11 mouse cellular contexts compared by ENCODE assay signal in the genomic region with DNA sequence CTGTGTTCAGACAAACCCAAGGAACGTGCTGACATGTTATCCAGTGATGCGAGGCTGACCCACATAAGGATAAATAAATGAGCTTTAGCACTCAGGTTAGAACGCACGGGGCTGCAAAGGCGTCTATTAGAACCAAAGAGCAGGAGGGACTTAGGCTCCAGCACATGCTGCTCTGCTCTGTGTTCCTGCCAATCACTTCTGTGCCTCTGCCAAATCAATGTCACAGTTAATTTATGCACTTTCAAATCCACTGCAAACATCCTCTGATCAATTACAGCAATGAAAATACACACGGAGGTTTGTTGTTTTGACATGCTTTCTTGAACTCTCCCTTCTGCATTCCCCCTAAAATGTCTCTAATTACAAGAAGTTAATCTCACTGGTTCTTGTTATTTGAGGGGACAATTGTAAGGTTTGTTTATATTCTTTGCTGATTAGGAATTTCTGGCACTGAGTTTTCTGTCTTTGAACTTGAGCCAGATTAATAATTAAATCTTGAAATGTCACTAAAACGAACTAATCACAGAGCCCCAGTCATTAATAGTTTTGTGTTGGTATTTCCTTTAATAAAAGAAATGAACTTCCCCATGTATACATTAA. TPM values are rescaled to one million over a fixed set of nuclear protein-coding genes. Genes with fewer than 3 reads are reported as not detected.
DNase-seq lines count a peak whose midpoint lies in the region; ATAC-seq lines count a peak whose summit lies in the region.
"Had no signal": no experiment of that assay in that cellular context is flagged by ENCODE, and none has a peak within 500 bp of the region (broad histone marks: within the 10 kb centered on the region; RNA-seq: fewer than 3 reads in every experiment).

No protein-coding gene starts in this region.

- H3K4me1 ChIP-seq in hindbrain, embryonic 13.5 days (replicated peaks), result peaks cover 19% of the 10 kb centered on the region
- peaks cover 15% of the 10 kb centered on the region for H3K4me1 ChIP-seq in hindbrain, embryonic 12.5 days
- H3K4me1 ChIP-seq in neural tube, embryonic 14.5 days (ENCODE audit: control insufficient read depth, insufficient read depth, low read length), result no peaks in the 10 kb centered on the region
- no peaks in the 10 kb centered on the region for H3K4me1 ChIP-seq in neural tube, embryonic 15.5 days
- peaks cover 21% of the 10 kb centered on the region for H3K4me1 ChIP-seq in kidney, embryonic 16.5 days (ENCODE audit: insufficient read depth, low read length)
- H3K4me1 ChIP-seq in heart, embryonic 12.5 days (replicated peaks), result peaks cover 8% of the 10 kb centered on the region; the same call in 1 of the 2 replicates
- H3K4me1 ChIP-seq in intestine, embryonic 15.5 days (replicated peaks), result peaks cover 7% of the 10 kb centered on the region; the same call in 1 of the 2 replicates

- no peak overlapping the region for H3K4me2 ChIP-seq in hindbrain, embryonic 13.5 days
- no peak overlapping the region for H3K4me2 ChIP-seq in hindbrain, embryonic 12.5 days (replicated peaks)
- no peak overlapping the region for H3K4me2 ChIP-seq in neural tube, embryonic 14.5 days (ENCODE audit: low read depth, low read length)
- no peak overlapping the region for H3K4me2 ChIP-seq in neural tube, embryonic 15.5 days
- no peak overlapping the region; the same call in 1 of the 2 replicates for H3K4me2 ChIP-seq in kidney, embryonic 16.5 days (replicated peaks; ENCODE audit: low read depth, low read length)
- no peak overlapping the region for H3K4me2 ChIP-seq in heart, embryonic 12.5 days
- H3K4me2 ChIP-seq in intestine, embryonic 15.5 days (replicated peaks), result no peak overlapping the region

- no peaks in the 10 kb centered on the region for H3K27me3 ChIP-seq in hindbrain, embryonic 13.5 days
- H3K27me3 ChIP-seq in hindbrain, embryonic 12.5 days, result no peaks in the 10 kb centered on the region
- H3K27me3 ChIP-seq in neural tube, embryonic 14.5 days (ENCODE audit: control insufficient read depth, insufficient read depth, low read length), result no peaks in the 10 kb centered on the region
- no peaks in the 10 kb centered on the region for H3K27me3 ChIP-seq in neural tube, embryonic 15.5 days (replicated peaks)
- no peaks in the 10 kb centered on the region for H3K27me3 ChIP-seq in kidney, embryonic 16.5 days (ENCODE audit: insufficient read depth, low read length)
- no peaks in the 10 kb centered on the region for H3K27me3 ChIP-seq in heart, embryonic 12.5 days (replicated peaks)
- no peaks in the 10 kb centered on the region for H3K27me3 ChIP-seq in intestine, embryonic 15.5 days (replicated peaks)

- 36% methylated on average over 7 of the region's 7 CpGs for WGBS in hindbrain, embryonic 13.5 days
- 42% methylated on average over 7 of the region's 7 CpGs for WGBS in hindbrain, embryonic 12.5 days
- WGBS in neural tube, embryonic 14.5 days, result 45% methylated on average over 7 of the region's 7 CpGs
- WGBS in neural tube, embryonic 15.5 days, result 52% methylated on average over 7 of the region's 7 CpGs
- WGBS in kidney, embryonic 16.5 days, result 36% methylated on average over 7 of the region's 7 CpGs
- WGBS in heart, embryonic 12.5 days, result 67% methylated on average over 7 of the region's 7 CpGs
- WGBS in intestine, embryonic 15.5 days, result 59% methylated on average over 7 of the region's 7 CpGs

- no peak overlapping the region for H3K4me3 ChIP-seq in hindbrain, embryonic 13.5 days
- no peak overlapping the region for H3K4me3 ChIP-seq in hindbrain, embryonic 12.5 days
- H3K4me3 ChIP-seq in neural tube, embryonic 14.5 days (ENCODE audit: low read depth, low read length), result no peak overlapping the region
- H3K4me3 ChIP-seq in neural tube, embryonic 15.5 days (replicated peaks), result no peak overlapping the region
- H3K4me3 ChIP-seq in kidney, embryonic 16.5 days (ENCODE audit: low read length), result no peak overlapping the region
- no peak overlapping the region for H3K4me3 ChIP-seq in heart, embryonic 12.5 days
- no peak overlapping the region for H3K4me3 ChIP-seq in intestine, embryonic 15.5 days (replicated peaks)

- H3K9me3 ChIP-seq in hindbrain, embryonic 13.5 days, result no peaks in the 10 kb centered on the region
- no peaks in the 10 kb centered on the region for H3K9me3 ChIP-seq in hindbrain, embryonic 12.5 days (replicated peaks)
- no peaks in the 10 kb centered on the region for H3K9me3 ChIP-seq in neural tube, embryonic 14.5 days (ENCODE audit: control insufficient read depth, low read length)
- H3K9me3 ChIP-seq in neural tube, embryonic 15.5 days (replicated peaks), result no peaks in the 10 kb centered on the region
- H3K9me3 ChIP-seq in kidney, embryonic 16.5 days (ENCODE audit: low read length), result no peaks in the 10 kb centered on the region
- H3K9me3 ChIP-seq in heart, embryonic 12.5 days (replicated peaks), result no peaks in the 10 kb centered on the region
- H3K9me3 ChIP-seq in intestine, embryonic 15.5 days, result no peaks in the 10 kb centered on the region

- H3K27ac ChIP-seq in hindbrain, embryonic 13.5 days, result no peak overlapping the region
- no peak overlapping the region for H3K27ac ChIP-seq in hindbrain, embryonic 12.5 days
- no peak overlapping the region for H3K27ac ChIP-seq in neural tube, embryonic 14.5 days (ENCODE audit: low read depth, low read length)
- no peak overlapping the region for H3K27ac ChIP-seq in neural tube, embryonic 15.5 days (replicated peaks)
- H3K27ac ChIP-seq in kidney, embryonic 16.5 days (ENCODE audit: low read length), result 0 out of 2 replicates have a peak overlapping the region, but pooled peaks have one; percentile 18
- H3K27ac ChIP-seq in heart, embryonic 12.5 days (ENCODE audit: poor library complexity, severe bottlenecking), result no peak overlapping the region
- H3K27ac ChIP-seq in intestine, embryonic 15.5 days, result no peak overlapping the region

- ATAC-seq in hindbrain, embryonic 13.5 days (ENCODE audit: low FRiP score), result peak; percentile 46; the same call in 1 of the 2 replicates
- no peak for ATAC-seq in hindbrain, embryonic 12.5 days (ENCODE audit: low FRiP score)
- ATAC-seq in neural tube, embryonic 14.5 days (ENCODE audit: low read depth), result peak; percentile 51; the same call in 1 of the 2 replicates
- no peak for ATAC-seq in neural tube, embryonic 15.5 days (ENCODE audit: low FRiP score)
- no peak for ATAC-seq in kidney, embryonic 16.5 days (ENCODE audit: low FRiP score, low TSS enrichment)
- no peak for ATAC-seq in heart, embryonic 12.5 days (ENCODE audit: insufficient number of reproducible peaks, low FRiP score)
- no peak for ATAC-seq in intestine, embryonic 15.5 days
- ATAC-seq: liver, postnatal 0 days had no signal

- no peaks in the 10 kb centered on the region for H3K36me3 ChIP-seq in hindbrain, embryonic 13.5 days
- no peaks in the 10 kb centered on the region for H3K36me3 ChIP-seq in hindbrain, embryonic 12.5 days
- no peaks in the 10 kb centered on the region for H3K36me3 ChIP-seq in neural tube, embryonic 14.5 days (ENCODE audit: control insufficient read depth, insufficient read depth, low read length)
- no peaks in the 10 kb centered on the region for H3K36me3 ChIP-seq in neural tube, embryonic 15.5 days
- H3K36me3 ChIP-seq in kidney, embryonic 16.5 days (ENCODE audit: insufficient read depth, low read length), result no peaks in the 10 kb centered on the region
- no peaks in the 10 kb centered on the region for H3K36me3 ChIP-seq in heart, embryonic 12.5 days
- H3K36me3 ChIP-seq in intestine, embryonic 15.5 days, result no peaks in the 10 kb centered on the region

- DNase-seq in spleen, postnatal 36 days (ENCODE audit: low spot score in 2 of 2), result no peak
- DNase-seq: cerebellum, postnatal 25 days; heart, postnatal 4 days; liver, postnatal 0 days had no signal

- no peak overlapping the region for H3K9ac ChIP-seq in hindbrain, embryonic 13.5 days
- no peak overlapping the region for H3K9ac ChIP-seq in hindbrain, embryonic 12.5 days
- no peak overlapping the region for H3K9ac ChIP-seq in neural tube, embryonic 14.5 days (replicated peaks; ENCODE audit: low read depth, low read length)
- H3K9ac ChIP-seq in neural tube, embryonic 15.5 days (replicated peaks), result no peak overlapping the region
- no peak overlapping the region for H3K9ac ChIP-seq in kidney, embryonic 16.5 days (replicated peaks; ENCODE audit: low read length)
- no peak overlapping the region for H3K9ac ChIP-seq in heart, embryonic 12.5 days
- no peak overlapping the region for H3K9ac ChIP-seq in intestine, embryonic 15.5 days
- H3K9ac ChIP-seq: liver, postnatal 0 days had no signal

RNA-seq across cellular contexts. Expression of a gene that starts 16.1 kb away (rescaled TPM):
- polyA plus RNA-seq in hindbrain, embryonic 13.5 days (2015; fragmentation: Nextera tagmentation; extraction: Ambion mirVana), result 37.5 and 42.9 TPM in 2 replicates
- 47.4 and 52.7 TPM in 2 replicates for polyA plus RNA-seq in hindbrain, embryonic 12.5 days (2016; fragmentation: Nextera tagmentation; extraction: Ambion mirVana)
- polyA plus RNA-seq in neural tube, embryonic 14.5 days (2014; fragmentation: Nextera tagmentation; extraction: Ambion mirVana), result 34.2 and 35.7 TPM in 2 replicates
- 35.8 and 39.7 TPM in 2 replicates for polyA plus RNA-seq in neural tube, embryonic 15.5 days (2015; fragmentation: Nextera tagmentation; extraction: Ambion mirVana)
- polyA plus RNA-seq in kidney, embryonic 16.5 days (2015; fragmentation: Nextera tagmentation; extraction: Ambion mirVana), result 80.5 and 84.7 TPM in 2 replicates
- polyA plus RNA-seq in heart, embryonic 12.5 days (2016; fragmentation: Nextera tagmentation; extraction: Ambion mirVana), result 26.5 and 29.4 TPM in 2 replicates
- polyA plus RNA-seq in intestine, embryonic 15.5 days (2015; fragmentation: Nextera tagmentation; extraction: Ambion mirVana), result 48.4 and 53.2 TPM in 2 replicates

Comparison
In these comparisons a context has a peak if more than half of its experiments do, and no peak if none do; other contexts are left out.
1. ATAC-seq: peak in hindbrain, embryonic 13.5 days (single experiment) and neural tube, embryonic 14.5 days (single experiment); none in hindbrain, embryonic 12.5 days (single experiment), neural tube, embryonic 15.5 days (single experiment), kidney, embryonic 16.5 days (single experiment), heart, embryonic 12.5 days (single experiment) and intestine, embryonic 15.5 days (single experiment).